Mouse (Mus musculus) thymus, postnatal 14 days (tissue): ENCODE measurements around the gene Lce1a1.

Source experiments
- DNase-seq: peaks from one replicate; pipeline ENCODE4 v3.0.0; 2021

The Lce1a1 gene

DNA sequence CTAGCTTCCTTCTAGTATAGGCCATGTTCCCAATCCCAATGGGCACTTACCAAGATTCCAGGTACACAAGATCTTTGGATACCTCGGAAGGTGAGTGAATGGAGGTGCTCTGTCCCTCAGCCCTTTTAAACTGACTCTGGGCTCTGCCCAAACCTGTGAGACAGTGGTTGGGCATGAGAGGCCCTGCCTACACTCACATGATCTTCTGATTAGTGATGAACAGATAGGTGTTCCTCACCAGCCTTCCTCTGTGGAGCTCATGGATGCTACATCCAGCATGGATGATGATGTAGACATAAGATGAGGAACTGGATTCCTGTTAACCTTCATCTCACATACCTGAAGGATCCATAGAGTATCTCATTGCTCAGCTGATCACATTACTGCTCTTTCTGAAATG lies at the start of gene Lce1a1:
TSS of gene Lce1a1 (minus strand) at position 101 of the 400 bp plus-strand sequence.
- DNase-seq, result no peak

DNA sequence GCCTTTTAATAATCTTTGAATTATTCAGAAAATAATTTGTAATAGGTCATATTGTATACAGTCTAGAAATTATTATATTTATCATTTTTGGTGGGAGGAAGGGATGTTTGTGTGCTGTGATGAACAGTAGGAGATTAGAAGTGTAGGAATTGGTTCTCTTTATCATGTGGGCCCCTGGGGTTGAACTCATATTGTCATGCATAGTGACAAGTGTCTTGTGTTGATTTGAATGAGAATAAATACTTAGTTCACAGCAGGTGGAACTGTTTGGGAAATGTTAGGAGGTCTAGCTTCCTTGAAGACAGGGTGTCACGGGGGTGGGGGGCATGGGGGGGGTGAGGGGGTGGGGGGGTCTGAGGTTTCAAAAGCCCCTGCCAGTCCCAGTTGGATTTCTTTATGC lies 46.5 kb upstream of the Lce1a1 start:
- no peak for DNase-seq

DNA sequence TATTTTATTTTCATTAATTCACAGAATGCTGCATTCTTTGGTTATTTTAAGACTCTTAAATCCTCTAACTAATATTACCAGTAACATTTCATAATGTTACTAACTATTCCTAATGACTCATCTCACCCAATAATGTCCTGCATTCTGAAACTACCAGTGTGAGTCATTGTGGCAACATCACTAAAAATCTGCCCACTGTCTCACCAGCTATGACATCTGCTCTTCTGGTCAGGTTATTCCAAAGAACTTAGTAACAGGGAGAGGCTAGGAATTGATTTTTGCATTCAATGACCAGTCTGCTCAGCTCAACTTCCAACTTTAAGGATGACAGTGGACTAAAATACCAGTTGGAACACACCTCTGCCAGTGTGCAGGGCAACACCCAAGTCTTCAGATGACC lies 43.6 kb upstream of the Lce1a1 start:
- DNase-seq, result no peak

DNA sequence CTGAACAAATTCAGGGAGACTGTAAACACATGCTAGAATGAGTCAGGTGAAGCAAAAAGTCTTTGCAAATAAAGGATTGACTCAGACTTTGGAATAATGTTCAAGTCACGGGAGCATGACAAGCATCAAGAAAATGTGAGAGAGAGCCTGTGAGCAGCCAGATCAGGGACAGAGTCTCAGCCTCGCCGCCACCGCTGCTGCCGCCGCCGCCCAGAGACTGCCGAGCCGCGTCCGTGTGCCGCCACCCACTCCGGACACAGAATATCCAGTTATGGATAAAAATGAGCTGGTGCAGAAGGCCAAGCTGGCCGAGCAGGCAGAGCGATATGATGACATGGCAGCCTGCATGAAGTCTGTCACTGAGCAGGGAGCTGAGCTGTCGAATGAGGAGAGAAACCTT lies 41.0 kb upstream of the Lce1a1 start:
- DNase-seq, result peak; percentile 32

DNA sequence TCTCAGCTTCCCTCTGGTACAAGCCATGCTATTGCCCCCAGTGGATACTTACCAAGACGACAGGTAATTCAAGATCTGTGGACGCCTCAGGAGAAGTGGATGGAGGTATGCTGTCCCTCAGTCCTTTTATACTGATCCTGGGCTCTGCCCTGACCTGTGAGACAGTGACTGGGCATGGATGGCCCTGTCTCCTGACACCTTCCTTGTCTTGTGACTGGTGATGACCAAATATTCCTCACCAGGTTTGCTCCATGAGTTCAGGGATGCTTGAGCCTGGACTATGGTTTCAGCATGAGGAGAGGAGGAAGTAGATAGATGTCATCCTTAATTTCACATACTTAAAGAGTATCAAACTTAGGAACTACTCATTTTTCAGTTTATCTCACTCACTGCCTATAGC lies 39.0 kb upstream of the Lce1a1 start, which contains the start of gene Lce1d:
TSS of gene Lce1d (minus strand) at position 101 of the 400 bp plus-strand sequence.
- DNase-seq, result no peak

DNA sequence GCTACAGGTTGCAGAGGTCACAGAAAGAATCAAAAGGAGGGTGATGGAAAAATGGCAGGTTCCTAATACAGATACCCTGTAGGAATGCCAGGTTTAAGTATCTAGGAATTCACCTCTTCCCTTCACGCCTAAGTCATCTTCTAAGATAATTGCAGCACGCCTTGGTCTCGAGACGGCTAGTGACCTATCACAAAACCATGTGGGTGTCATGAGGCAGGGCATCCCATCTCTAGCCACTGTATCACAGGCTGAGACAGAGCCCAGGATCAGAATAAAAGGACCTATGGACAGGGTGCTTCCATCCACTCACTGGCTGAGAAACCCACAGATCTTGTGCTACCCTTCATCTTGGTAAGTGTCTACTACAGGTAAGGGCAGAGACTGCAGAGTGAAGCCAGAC lies 30.8 kb upstream of the Lce1a1 start, which contains the start of gene Lce1c:
TSS of gene Lce1c (plus strand) at position 301 of the 400 bp plus-strand sequence.
- DNase-seq, result no peak

DNA sequence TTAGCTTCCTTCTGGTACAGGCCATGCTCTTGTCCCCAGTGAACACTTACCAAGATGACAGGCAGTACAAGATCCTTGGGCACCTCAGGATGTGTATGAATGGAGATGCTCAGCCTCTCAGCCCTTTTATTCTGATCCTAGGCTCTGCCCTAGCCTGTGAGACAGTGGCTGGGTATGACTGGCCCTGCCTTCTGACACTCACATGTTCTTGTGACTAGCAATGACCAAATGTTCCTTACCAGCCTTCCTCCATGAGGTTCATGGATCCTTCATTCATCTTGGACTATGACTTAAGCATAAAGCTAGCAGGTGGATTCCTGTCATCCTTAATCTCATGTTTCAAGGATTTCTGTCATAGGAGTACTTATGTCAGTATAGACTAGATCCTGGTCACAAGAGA lies 22.1 kb upstream of the Lce1a1 start, which contains the start of gene Lce1a2:
TSS of gene Lce1a2 (minus strand) at position 101 of the 400 bp plus-strand sequence.
- DNase-seq, result no peak

DNA sequence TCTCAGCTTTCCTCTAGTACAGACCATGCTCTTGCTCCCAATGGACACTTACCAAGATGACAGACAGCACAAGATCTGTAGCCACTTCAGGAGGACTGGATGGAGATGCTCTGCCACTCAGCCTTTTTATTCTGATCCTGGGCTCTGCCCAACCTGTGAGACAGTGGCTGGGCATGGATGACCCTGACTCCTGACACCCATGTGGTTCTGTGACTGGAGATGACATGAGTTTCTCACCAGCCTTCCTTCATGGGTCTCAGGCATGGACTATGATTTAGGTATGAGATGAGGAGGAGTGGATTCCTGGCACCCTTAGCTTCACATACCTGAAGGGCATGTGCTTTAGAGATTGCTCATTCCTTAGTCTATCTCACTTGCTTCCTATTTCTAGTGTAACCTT lies 8.7 kb upstream of the Lce1a1 start, which contains the start of gene Lce1b:
TSS of gene Lce1b (minus strand) at position 101 of the 400 bp plus-strand sequence.
- DNase-seq, result no peak

DNA sequence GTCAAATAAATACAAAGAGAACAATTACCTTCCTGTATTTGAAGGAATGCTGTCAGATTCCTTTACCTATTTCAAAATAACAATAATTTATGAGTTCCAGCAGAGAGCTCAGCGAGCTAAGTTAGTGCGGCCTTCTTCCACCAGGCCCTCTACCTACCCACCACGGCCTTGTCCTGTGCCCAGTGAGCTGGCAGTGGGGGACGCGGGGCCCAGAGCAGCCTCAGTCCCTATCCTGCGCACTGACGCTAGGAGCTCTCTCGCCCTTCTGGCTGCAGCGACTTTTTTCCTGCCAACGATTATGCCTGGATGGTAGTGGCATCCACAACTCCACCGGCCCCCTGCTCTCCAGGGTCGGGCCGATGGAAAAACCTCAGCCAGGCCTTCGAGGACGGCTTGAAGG lies 8.3 kb downstream of the Lce1a1 start:
- DNase-seq, result no peak

DNA sequence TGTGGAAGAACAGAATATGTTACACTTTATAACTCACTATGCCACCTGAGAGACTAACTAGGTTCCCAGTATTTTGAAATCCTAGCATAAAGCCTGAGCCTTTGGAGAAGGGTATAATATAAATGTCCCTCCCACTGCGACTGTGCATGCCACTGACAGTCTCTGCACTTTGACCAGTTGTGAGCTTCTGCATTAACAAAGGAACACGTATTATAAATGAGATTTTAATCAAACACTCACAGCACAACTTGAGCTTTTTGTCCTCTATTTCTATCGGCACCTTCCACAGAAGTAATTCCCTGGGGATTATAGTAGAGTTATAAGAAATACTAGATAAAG lies 9.5 kb downstream of the Lce1a1 start:
- no peak for DNase-seq

DNA sequence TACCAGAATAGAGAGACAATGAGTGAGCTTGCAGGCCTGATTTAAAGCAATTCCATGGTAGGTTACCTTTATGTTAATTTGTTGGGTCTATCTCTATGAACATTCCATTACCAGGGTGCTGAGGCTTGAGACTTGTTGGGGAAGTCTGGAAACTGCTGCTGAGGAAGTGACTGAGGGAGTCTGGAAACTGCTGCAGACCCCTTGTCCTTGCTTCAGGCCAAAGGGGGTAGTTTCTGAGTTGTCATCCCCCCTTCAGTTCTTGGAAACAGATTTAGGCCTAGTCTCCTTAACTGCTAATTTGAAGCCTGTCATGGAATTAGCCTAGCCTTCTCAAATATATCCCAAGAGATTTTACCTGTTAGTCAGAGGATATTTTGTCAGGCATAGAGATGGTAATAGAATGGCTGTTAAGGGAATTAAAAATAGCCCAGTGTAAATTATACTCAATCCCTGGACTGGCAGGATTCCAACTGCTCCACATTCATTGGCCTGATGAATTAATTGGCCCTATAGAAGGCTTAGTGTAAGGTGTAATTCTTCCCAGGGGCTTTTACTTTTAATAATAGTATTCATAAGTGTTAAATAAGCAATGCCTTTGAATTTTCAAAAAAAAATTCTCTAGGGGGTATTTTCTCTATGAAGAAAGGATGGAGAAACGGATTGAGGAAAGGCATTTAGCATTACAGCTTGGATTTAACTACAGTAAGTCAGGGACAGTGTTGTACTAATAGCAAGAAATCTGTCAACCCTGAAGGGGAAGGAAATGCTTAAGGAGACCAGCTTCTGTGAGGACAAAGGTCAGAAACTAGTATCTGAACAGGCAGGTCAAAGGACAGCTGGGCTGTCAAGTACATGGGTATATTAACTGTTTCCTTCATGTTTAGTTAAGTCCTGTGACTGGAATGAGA lies 10.1 kb downstream of the Lce1a1 start:
- no peak for DNase-seq

DNA sequence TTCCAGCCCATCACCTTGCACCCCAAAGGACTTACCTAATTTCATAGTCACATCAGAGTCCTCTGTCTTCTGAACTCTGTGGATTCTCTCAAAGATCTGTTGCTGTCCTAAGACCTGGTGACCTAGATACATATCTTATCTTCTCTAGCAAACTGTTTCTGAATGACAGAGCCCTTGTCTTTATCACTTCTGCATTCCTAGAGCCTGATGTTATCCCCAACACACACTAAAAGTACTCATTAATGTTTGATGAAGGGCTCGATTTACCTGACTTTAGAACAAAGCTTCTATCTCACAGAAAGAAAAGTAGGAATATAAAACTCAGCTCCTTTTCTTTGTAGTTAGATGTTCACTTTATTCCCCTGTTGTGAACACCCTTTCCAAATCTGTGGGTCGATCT lies 26.5 kb downstream of the Lce1a1 start, which contains the start of gene Lce6a:
TSS of gene Lce6a (minus strand) at position 101 of the 400 bp plus-strand sequence.
- DNase-seq, result no peak

DNA sequence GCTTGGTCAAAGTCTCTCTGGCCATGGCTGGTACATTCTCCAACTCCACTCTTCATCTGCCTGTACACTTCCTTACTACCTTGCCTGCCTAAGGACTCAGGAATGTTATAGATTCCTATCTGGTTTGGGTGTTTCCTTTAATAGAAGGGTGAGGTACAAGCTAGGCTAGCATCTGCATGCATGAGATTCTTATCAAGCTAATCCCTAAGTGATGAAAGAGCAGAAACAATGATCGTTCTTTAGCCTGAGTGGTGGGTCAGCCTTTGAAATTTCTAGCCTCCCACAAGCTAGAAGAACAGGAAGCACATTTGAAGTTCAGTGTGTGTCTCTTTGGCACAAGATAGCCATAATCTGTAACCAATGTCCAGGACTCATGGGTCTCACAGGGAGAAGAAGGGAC lies 38.3 kb downstream of the Lce1a1 start:
- no peak for DNase-seq

DNA sequence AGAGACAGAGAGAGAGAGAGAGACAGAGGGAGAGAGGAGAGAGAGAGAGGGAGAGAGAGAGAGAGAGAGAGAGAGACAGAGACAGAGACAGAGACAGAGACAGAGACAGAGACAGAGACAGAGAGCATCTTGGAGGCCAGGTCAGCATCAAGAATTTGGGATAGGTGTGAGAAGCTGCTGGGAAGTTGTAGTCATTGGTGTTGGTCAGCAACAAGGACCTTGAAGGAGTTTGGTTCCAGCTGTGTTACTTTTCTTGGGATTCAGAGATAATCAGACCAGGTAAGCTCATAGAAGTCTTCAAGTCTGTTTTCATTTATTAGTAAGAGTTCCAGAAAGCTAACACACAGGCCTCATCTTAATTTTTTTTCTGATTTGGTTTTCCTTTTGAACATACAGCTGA lies 40.7 kb downstream of the Lce1a1 start, which contains the start of gene 2210017I01Rik:
TSS of gene 2210017I01Rik (minus strand) at position 101 of the 400 bp plus-strand sequence.
- no peak for DNase-seq

DNA sequence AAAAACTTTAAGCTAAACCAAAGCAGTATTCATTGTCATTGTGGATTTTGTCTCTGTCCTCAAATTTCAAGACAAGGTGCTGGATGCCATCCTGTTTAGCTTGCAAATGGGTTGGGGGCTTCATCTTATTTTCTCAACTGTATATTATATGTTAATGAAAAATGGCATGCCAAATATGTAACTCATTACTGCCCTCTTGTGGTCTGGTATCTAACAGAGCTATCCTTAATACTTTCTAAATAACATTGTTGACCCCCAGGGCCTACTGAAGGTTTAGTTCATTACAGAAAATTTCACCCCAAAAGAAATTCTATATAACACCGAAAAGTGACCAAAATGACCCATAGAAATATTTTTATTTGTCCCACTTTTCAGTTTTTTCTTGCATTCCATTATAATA lies 45.9 kb downstream of the Lce1a1 start:
- no peak for DNase-seq

DNA sequence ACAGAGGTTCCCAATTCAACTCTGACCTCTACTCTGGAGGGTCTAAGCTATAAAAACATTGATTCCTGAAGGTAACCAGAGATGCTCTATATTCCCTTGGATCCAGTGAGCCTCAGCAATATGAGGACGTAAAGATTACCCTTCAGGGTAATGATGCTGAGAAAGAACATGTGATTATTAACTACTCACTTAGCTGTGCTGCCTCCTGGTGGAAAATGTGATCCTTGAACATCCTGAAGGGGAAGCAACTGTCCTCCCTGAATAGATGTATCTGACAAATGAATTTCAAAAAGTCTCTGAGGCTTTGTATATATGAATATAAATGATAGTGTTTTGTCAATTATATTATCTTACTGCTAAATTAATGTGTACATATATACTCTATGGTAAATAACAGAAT lies 47.7 kb downstream of the Lce1a1 start:
- no peak for DNase-seq

DNA sequence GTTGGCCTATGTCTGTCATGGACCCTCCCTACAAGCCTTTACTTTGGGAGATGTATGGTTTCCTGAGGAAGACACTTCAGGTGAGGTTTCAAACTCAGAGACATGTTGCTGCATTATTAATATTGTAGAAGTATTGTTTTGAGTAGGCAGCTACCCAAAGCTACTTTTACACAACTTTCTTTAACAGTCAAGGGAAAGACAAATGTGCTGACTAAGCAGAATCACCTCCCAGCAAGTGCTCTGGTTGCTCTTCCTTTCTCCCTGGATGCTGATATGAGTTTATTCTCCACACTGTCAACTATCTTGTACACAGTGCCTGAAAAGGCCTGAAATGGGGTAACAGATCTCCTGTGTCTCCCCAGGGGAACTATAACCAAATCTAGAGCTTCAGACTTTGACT lies 48.1 kb downstream of the Lce1a1 start:
- DNase-seq, result no peak

DNA sequence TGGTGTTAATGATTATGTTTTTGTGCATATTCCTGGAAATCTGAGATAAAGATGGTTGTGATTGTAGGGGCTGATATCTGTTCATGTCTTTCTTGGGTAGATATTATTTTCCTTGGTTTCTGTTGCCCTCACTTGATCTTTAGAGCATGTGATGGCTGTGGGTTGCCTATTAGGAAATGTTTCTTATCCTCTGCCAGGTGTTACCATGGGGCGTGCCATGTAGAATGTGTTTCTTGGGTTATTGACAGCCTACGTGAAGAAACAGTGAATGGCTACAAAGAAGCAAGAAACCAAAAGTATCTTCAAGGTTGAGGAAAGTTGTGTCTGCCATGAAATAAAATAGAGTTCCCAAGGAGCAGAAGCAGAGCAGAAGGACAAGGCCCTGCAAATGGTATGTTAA lies 49.7 kb downstream of the Lce1a1 start:
- no peak for DNase-seq
